Mouse (Mus musculus) kidney, adult 2 months (tissue): ENCODE results near the gene Xlr5c. TPM values are rescaled to one million over a fixed set of nuclear protein-coding genes. Genes with fewer than 3 reads are reported as not detected.
"Not testable (repeated sequence)": the region's sequence is repeated elsewhere in the genome, so short reads cannot be mapped to it uniquely, and the experiment has no call there.

Experiments
- DNase-seq: peaks from one replicate; pipeline ENCODE4 v3.0.0; 2021
- H3K27ac ChIP-seq: fragments of 200-500 bp; 2 replicates; pipeline ENCODE4 v1.5.1; 2012; ENCODE audit warnings: low read depth, low read length, control low read depth, inconsistent platforms; ENCODE audit not compliant: insufficient read depth
- H3K27me3 ChIP-seq: fragments of 200-500 bp; replicated peaks from 2 replicates; pipeline ENCODE4 v1.6.1; 2012; ENCODE audit warnings: mild to moderate bottlenecking, moderate library complexity, low read length, inconsistent platforms; ENCODE audit not compliant: control insufficient read depth, insufficient read depth
- H3K36me3 ChIP-seq: fragments of 200-500 bp; 2 replicates; pipeline ENCODE4 v1.6.1; 2012; ENCODE audit warnings: mild to moderate bottlenecking, moderate library complexity, low read length, inconsistent platforms; ENCODE audit not compliant: control insufficient read depth, insufficient read depth
- H3K4me1 ChIP-seq: fragments of 200-500 bp; 2 replicates; pipeline ENCODE4 v1.6.1; 2011; ENCODE audit warnings: low read length; ENCODE audit not compliant: control insufficient read depth, insufficient read depth
- H3K4me3 ChIP-seq: fragments of 200-500 bp; 2 replicates; pipeline ENCODE4 v1.5.1; 2011; ENCODE audit warnings: mild to moderate bottlenecking, low read depth, low read length, control low read depth; ENCODE audit not compliant: insufficient read depth
- CTCF ChIP-seq: fragments of 200-500 bp; conservative IDR thresholded peaks from 2 replicates; pipeline ENCODE4 v1.5.1; 2011; ENCODE audit warnings: low read depth, mild to moderate bottlenecking, control low read depth, low read length, moderate library complexity, mixed read lengths; ENCODE audit not compliant: insufficient read depth, insufficient read length
- POLR2A ChIP-seq: fragments of 200-500 bp; IDR thresholded peaks from one replicate; pipeline ENCODE4 v1.6.1; 2011; ENCODE audit warnings: low read depth, low read length, control low read depth
- WGBS: fragments of 180-500 bp; shearing (Covaris S2); methylation state at CpG from one replicate; pipeline ENCODE4 v1.1.7; 2018; 5-methylcytosine and 5-hydroxymethylcytosine counted together
- polyA plus RNA-seq: library from polyadenylated mRNA; depleted of rRNA; stranded (reverse); fragments of >200 nt; gene quantifications from 2 replicates; pipeline ENCODE4 v1.2.3, GENCODE M21; 2012; rRNA removed

Xlr5c gene
- polyA plus RNA-seq, 1 experiment = 0.11 TPM

- H3K4me1 ChIP-seq = no peaks in the 10 kb centered on the region
- no peak overlapping the region for H3K27ac ChIP-seq
- no peak overlapping the region for H3K4me3 ChIP-seq
- no peaks in the 10 kb centered on the region for H3K36me3 ChIP-seq
- H3K27me3 ChIP-seq = no peaks in the 10 kb centered on the region
- 72% methylated on average over 3 of the region's 3 CpGs for WGBS
- no peak for TF ChIP-seq POLR2A
- no peak for TF ChIP-seq CTCF
- DNase-seq = no peak
Observed at GRCm38 (mm10) chrX:73321029-73321428, 28.3 kb upstream of the Xlr5c start.

DNA sequence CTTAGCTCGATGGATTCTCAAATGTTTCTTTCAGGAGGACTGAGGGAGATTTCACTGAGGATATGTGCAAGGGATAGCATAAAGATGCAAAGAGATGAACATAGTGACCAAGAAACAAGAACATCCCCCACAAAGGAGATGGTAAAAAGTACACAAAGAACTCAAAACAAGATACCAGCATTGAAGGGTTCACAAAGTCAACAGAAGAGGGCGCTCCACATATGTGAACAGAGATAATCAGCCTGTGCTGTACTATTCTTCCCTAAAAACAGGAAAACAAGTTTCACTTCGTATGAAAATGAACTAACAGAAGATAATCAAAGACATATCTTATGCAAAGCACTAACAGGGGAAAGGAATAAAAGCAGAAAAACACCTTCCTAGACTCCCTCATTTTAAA is 19.7 kb upstream of the Xlr5c start:
- DNase-seq = peak; percentile 28
- no peaks in the 10 kb centered on the region for H3K27me3 ChIP-seq
- no peak overlapping the region for H3K4me3 ChIP-seq
- WGBS = 27% methylated on average over 3 of the region's 3 CpGs
- TF ChIP-seq POLR2A (no peak), CTCF (no peak)
- no peaks in the 10 kb centered on the region for H3K4me1 ChIP-seq
- no peak overlapping the region for H3K27ac ChIP-seq
- H3K36me3 ChIP-seq = no peaks in the 10 kb centered on the region

DNA sequence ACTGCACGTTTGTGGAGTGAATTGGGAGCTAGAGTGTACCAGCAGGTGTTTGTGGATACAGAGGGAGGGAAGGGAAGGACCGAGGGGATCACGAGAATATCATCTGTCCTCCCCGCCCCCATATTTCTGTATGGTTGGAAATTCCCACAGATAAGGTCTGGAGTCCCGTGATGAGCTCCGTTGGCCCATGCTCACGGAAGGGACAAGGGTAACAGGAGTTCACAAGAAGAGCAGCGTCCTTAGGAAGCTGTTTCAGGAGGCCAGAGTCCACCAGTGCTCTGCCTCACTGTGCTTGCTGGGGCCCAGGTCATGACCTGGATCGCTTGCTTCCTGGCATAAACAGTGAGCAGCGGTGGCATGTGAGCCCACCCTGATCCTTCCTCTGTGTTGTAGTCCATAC is 3.0 kb upstream of the Xlr5c start:
- H3K27ac ChIP-seq = not testable (repeated sequence)
- 26% methylated on average over 7 of the region's 10 CpGs for WGBS

DNA sequence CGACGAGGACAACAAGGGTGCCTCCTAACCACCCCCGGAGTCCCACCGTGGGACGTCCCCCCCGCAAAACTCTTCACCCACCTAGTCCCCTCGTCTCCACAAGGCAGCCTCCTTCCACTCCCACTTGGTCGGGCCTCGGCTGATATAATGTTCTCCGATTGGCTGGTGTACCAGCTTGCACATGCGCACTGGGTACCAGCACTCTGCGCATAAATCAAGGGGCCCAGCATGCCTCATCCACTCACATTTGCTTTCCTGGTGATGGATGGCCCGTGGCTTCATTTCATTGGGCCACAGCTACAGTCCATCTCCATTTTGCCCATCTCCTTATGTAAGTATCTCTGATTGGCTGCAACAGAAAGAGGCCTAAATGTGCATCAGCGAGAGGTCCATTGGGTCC is 27.5 kb downstream of the Xlr5c start, which contains the start of gene Xlr3c:
Gene Xlr3c, minus strand, starts transcription at position 121 of the 400 bp plus-strand sequence.
- not testable (repeated sequence) for H3K4me3 ChIP-seq, H3K4me1 ChIP-seq, H3K36me3 ChIP-seq, DNase-seq, H3K27me3 ChIP-seq, H3K27ac ChIP-seq
- 91% methylated on average over 14 of the region's 14 CpGs for WGBS

More for the DNA sequence above, 3.0 kb upstream of the Xlr5c start:
- DNase-seq = peak; percentile 36
- H3K27me3 ChIP-seq, H3K36me3 ChIP-seq, H3K4me3 ChIP-seq, H3K4me1 ChIP-seq: not testable (repeated sequence)

DNA sequence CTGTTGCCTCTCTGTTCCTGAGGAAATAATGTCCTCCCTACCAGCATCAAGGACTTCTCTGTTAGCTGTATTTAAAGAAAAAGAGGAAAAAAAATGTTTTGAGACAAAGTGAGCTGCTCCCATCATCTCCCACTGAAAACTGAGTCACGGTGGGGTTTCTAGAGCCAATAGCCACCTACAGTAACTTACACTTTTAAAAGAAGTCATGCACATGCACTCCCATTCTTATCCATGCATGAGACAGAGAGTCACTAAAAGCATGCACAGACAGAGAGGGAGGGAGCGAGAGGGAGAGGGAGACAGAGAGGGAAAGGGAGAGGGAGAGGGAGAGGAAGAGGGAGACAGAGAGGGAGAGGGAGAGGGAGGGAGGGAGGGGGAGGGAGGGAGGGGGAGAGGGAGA is 30.3 kb downstream of the Xlr5c start:
- WGBS = 69% methylated on average over 1 of the region's 2 CpGs
- not testable (repeated sequence) for DNase-seq, H3K27ac ChIP-seq, H3K4me1 ChIP-seq, H3K4me3 ChIP-seq, H3K27me3 ChIP-seq, H3K36me3 ChIP-seq

DNA sequence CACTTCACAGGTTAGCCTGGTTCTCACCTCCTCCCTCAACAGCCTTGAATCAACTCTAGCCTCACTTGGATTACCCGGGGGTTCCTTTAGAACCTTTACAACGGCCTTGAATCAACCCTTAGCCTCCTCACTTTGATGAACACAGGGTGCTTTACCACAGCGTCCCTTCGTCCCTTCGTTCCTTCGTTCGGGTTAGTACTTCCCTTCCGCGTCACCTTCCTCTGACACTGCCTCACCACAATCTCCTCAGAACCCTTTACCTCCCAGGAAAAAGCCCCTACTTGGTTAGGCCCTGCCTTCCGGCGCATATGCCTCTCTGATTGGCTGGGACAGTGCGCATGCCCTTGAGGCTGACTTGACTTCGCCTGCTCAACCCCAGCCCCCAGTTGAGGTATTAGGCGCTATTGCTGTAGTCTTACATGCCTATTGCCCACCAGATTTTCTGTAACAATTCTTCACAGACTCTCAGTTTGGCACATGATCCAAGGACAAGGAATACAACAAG is 49.9 kb downstream of the Xlr5c start, which contains the start of gene Xlr4c:
Gene Xlr4c, minus strand, starts transcription at position 310 of the 505 bp plus-strand sequence.
- H3K27me3 ChIP-seq, H3K27ac ChIP-seq, H3K36me3 ChIP-seq, H3K4me1 ChIP-seq, H3K4me3 ChIP-seq, DNase-seq: not testable (repeated sequence)
- 82% methylated on average over 14 of the region's 14 CpGs for WGBS

Other genes with a start within 250 kb of the Xlr5c start
- gene Pnma3, start 228.2 kb downstream of the Xlr5c start, polyA plus RNA-seq = not detected in 2 replicates
- gene Xlr4a, start 210.5 kb downstream of the Xlr5c start, polyA plus RNA-seq = 0.17 TPM in 1 of 2 replicates, not detected in the other
- 0.08 and 0.22 TPM in 2 replicates for gene Xlr3a, start 195.9 kb downstream of the Xlr5c start, polyA plus RNA-seq
- 0.07 TPM in 1 of 2 replicates, not detected in the other for gene Gm14685, start 175.9 kb downstream of the Xlr5c start, polyA plus RNA-seq
- not detected in 2 replicates for gene Xlr5b, start 144.2 kb downstream of the Xlr5c start, polyA plus RNA-seq
- gene DXBay18, start 143.5 kb downstream of the Xlr5c start, polyA plus RNA-seq = 0.16 TPM in 1 of 2 replicates, not detected in the other
- not detected in 2 replicates for gene Spin2d, start 116.0 kb downstream of the Xlr5c start, polyA plus RNA-seq
- 0.56 and 1.5 TPM in 2 replicates for gene Xlr3b, start 100.8 kb downstream of the Xlr5c start, polyA plus RNA-seq
- 0.38 TPM in 1 of 2 replicates, not detected in the other for gene Xlr4b, start 78.6 kb downstream of the Xlr5c start, polyA plus RNA-seq
- gene F8a, start 64.7 kb downstream of the Xlr5c start, polyA plus RNA-seq = 7.6 and 9.9 TPM in 2 replicates
- gene Xlr4c, start 49.8 kb downstream of the Xlr5c start, polyA plus RNA-seq = not detected in 2 replicates
- not detected in 2 replicates for gene Xlr3c, start 27.6 kb downstream of the Xlr5c start, polyA plus RNA-seq
- not detected in 2 replicates for gene Xlr5a, start within 50 bp of the Xlr5c start, polyA plus RNA-seq
- gene Gm45015, start 43.9 kb upstream of the Xlr5c start, polyA plus RNA-seq = not detected in 2 replicates
- gene Zfp275, start 49.6 kb upstream of the Xlr5c start, polyA plus RNA-seq = 6.3 and 6.8 TPM in 2 replicates
- gene Gm18336, start 105.8 kb upstream of the Xlr5c start, polyA plus RNA-seq = 0.04 TPM in 1 of 2 replicates, not detected in the other
- gene Zfp92, start 118.1 kb upstream of the Xlr5c start, polyA plus RNA-seq = 0.06 TPM in 1 of 2 replicates, not detected in the other
- gene Trex2, start 142.4 kb upstream of the Xlr5c start, polyA plus RNA-seq = not detected in 2 replicates
- gene Haus7, start 166.1 kb upstream of the Xlr5c start, polyA plus RNA-seq = 12.9 and 13.8 TPM in 2 replicates
- 277 and 333 TPM in 2 replicates for gene Bgn, start 190.6 kb upstream of the Xlr5c start, polyA plus RNA-seq
- 0.11 and 0.13 TPM in 2 replicates for gene Atp2b3, start 210.1 kb upstream of the Xlr5c start, polyA plus RNA-seq